Mouse (Mus musculus) midbrain, embryonic 14.5 days (tissue): ENCODE data around the gene 1600015I10Rik. TPM values are rescaled to one million over a fixed set of nuclear protein-coding genes. Genes with fewer than 3 reads are reported as not detected.
"Not testable (repeated sequence)": the region's sequence is repeated elsewhere in the genome, so short reads cannot be mapped to it uniquely, and the experiment has no call there.

Source experiments
- ATAC-seq: fragments of 200-750 bp; cut with Nextera tagmentation; 2 replicates; pipeline ENCODE4 v1.8.0; 2017; ENCODE audit warnings: moderate number of reproducible peaks, moderate library complexity; ENCODE audit not compliant: low FRiP score, low TSS enrichment
- DNase-seq: peaks from one replicate; pipeline ENCODE4 v3.0.0-alpha.2; 2015
- H3K27ac ChIP-seq: fragments of 300-500 bp; sonication (generic); replicated peaks from 2 replicates; pipeline ENCODE4 v1.5.1; 2014; ENCODE audit warnings: mild to moderate bottlenecking, low read depth, low read length, moderate library complexity
- H3K27me3 ChIP-seq: fragments of 300-500 bp; sonication (generic); 2 replicates; pipeline ENCODE4 v1.6.1; 2014; ENCODE audit warnings: low read length, control low read depth, mixed read lengths; ENCODE audit not compliant: control insufficient read depth, insufficient read depth
- H3K36me3 ChIP-seq: fragments of 300-500 bp; sonication (generic); 2 replicates; pipeline ENCODE4 v1.6.1; 2014; ENCODE audit warnings: low read length, control low read depth; ENCODE audit not compliant: control insufficient read depth, insufficient read depth
- H3K4me1 ChIP-seq: fragments of 300-500 bp; sonication (generic); 2 replicates; pipeline ENCODE4 v1.6.1; 2014; ENCODE audit warnings: mild to moderate bottlenecking, antibody characterized with exemption, low read length, control low read depth; ENCODE audit not compliant: control insufficient read depth, insufficient read depth
- H3K4me2 ChIP-seq: fragments of 300-500 bp; sonication (generic); 2 replicates; pipeline ENCODE4 v1.6.1; 2014; ENCODE audit warnings: mild to moderate bottlenecking, low read length, moderate library complexity
- H3K4me3 ChIP-seq: fragments of 300-500 bp; sonication (generic); replicated peaks from 2 replicates; pipeline ENCODE4 v1.5.1; 2014; ENCODE audit warnings: low read depth, low read length
- H3K9ac ChIP-seq: fragments of 300-500 bp; sonication (generic); replicated peaks from 2 replicates; pipeline ENCODE4 v1.6.1; 2014; ENCODE audit warnings: mild to moderate bottlenecking, low read length, moderate library complexity
- H3K9me3 ChIP-seq: fragments of 300-500 bp; sonication (generic); 2 replicates; pipeline ENCODE4 v1.6.1; 2016; ENCODE audit warnings: low read length, control low read depth, mixed read lengths; ENCODE audit not compliant: control insufficient read depth
- WGBS: fragments of 180-500 bp; shearing (Covaris S2); extraction: QIAGEN DNeasy Blood & Tissue Kit; methylation state at CpG from one replicate; pipeline ENCODE4 v1.1.7; 2014; 5-methylcytosine and 5-hydroxymethylcytosine counted together
- polyA plus RNA-seq: library from polyadenylated mRNA; unstranded; fragments of >200 nt; fragmentation: Nextera tagmentation; extraction: Ambion mirVana; gene quantifications from 2 replicates; pipeline ENCODE4 v1.2.1, GENCODE M21; 2014

The 1600015I10Rik gene
- not detected in 2 replicates for polyA plus RNA-seq

- Histone ChIP-seq H3K9me3 (no peaks in the 10 kb centered on the region), H3K9ac (no peak within 1 kb of the TSS), H3K4me2 (no peak within 1 kb of the TSS), H3K36me3 (no peaks in the 10 kb centered on the region), H3K4me3 (no peak within 1 kb of the TSS), H3K27me3 (no peaks in the 10 kb centered on the region), H3K4me1 (no peaks in the 10 kb centered on the region), H3K27ac (no peak within 1 kb of the TSS)
- 94% methylated on average over 5 of the region's 5 CpGs for WGBS
- no peak for DNase-seq
- ATAC-seq = no peak
Observed at GRCm38 (mm10) chr6:48929595-48929994, at the start of gene 1600015I10Rik. Gene 1600015I10Rik (plus strand): TSS chr6:48929895.

GRCm38 (mm10) chr6:48894203-48894602, 35.5 kb upstream of the 1600015I10Rik start:
- no peaks in the 10 kb centered on the region for H3K4me1 ChIP-seq
- no peak overlapping the region for H3K4me3 ChIP-seq
- no peak overlapping the region for H3K27ac ChIP-seq
- no peak for ATAC-seq
- DNase-seq = no peak
- H3K9me3 ChIP-seq = no peaks in the 10 kb centered on the region
- no peaks in the 10 kb centered on the region for H3K36me3 ChIP-seq
- no peak overlapping the region for H3K9ac ChIP-seq
- no peaks in the 10 kb centered on the region for H3K27me3 ChIP-seq
- 84% methylated on average over 4 of the region's 4 CpGs for WGBS
- H3K4me2 ChIP-seq = no peak overlapping the region

- 92% methylated on average over 8 of the region's 8 CpGs for WGBS
- no peak for ATAC-seq
- DNase-seq = no peak
- H3K4me2 ChIP-seq = no peak overlapping the region
- H3K4me1 ChIP-seq = no peaks in the 10 kb centered on the region
- no peak overlapping the region for H3K9ac ChIP-seq
- no peak overlapping the region for H3K4me3 ChIP-seq
- H3K9me3 ChIP-seq = no peaks in the 10 kb centered on the region
- H3K36me3 ChIP-seq = no peaks in the 10 kb centered on the region
- no peaks in the 10 kb centered on the region for H3K27me3 ChIP-seq
- H3K27ac ChIP-seq = no peak overlapping the region
Observed at GRCm38 (mm10) chr6:48894938-48895818, 34.5 kb upstream of the 1600015I10Rik start.

- H3K27me3 ChIP-seq = no peaks in the 10 kb centered on the region
- H3K4me1 ChIP-seq = no peaks in the 10 kb centered on the region
- no peak overlapping the region for H3K4me2 ChIP-seq
- H3K9ac ChIP-seq = no peak overlapping the region
- no peak overlapping the region for H3K4me3 ChIP-seq
- no peak overlapping the region for H3K27ac ChIP-seq
- DNase-seq = no peak
- WGBS = 85% methylated on average over 5 of the region's 5 CpGs
- no peaks in the 10 kb centered on the region for H3K9me3 ChIP-seq
- no peaks in the 10 kb centered on the region for H3K36me3 ChIP-seq
- ATAC-seq = no peak
Observed at GRCm38 (mm10) chr6:48895941-48896340, 33.8 kb upstream of the 1600015I10Rik start.

GRCm38 (mm10) chr6:48896956-48897355, 32.7 kb upstream of the 1600015I10Rik start:
- WGBS = 87% methylated on average over 5 of the region's 5 CpGs
- H3K4me1 ChIP-seq = no peaks in the 10 kb centered on the region
- no peak overlapping the region for H3K27ac ChIP-seq
- DNase-seq = no peak
- ATAC-seq = no peak
- no peak overlapping the region for H3K9ac ChIP-seq
- no peaks in the 10 kb centered on the region for H3K36me3 ChIP-seq
- H3K4me3 ChIP-seq = no peak overlapping the region
- no peak overlapping the region for H3K4me2 ChIP-seq
- H3K27me3 ChIP-seq = no peaks in the 10 kb centered on the region
- H3K9me3 ChIP-seq = no peaks in the 10 kb centered on the region

GRCm38 (mm10) chr6:48901316-48901715, 28.4 kb upstream of the 1600015I10Rik start:
- not testable (repeated sequence) for H3K4me1 ChIP-seq, DNase-seq, H3K9ac ChIP-seq, H3K27me3 ChIP-seq, H3K4me2 ChIP-seq, ATAC-seq, H3K27ac ChIP-seq, H3K4me3 ChIP-seq, H3K9me3 ChIP-seq, H3K36me3 ChIP-seq
- WGBS = 95% methylated on average over 11 of the region's 11 CpGs

- Histone ChIP-seq H3K9ac (no peak overlapping the region), H3K4me2 (no peak overlapping the region), H3K36me3 (no peaks in the 10 kb centered on the region), H3K9me3 (no peaks in the 10 kb centered on the region), H3K4me1 (no peaks in the 10 kb centered on the region), H3K27ac (no peak overlapping the region), H3K4me3 (no peak overlapping the region), H3K27me3 (no peaks in the 10 kb centered on the region)
- ATAC-seq (no peak), DNase-seq (no peak)
- WGBS = 89% methylated on average over 17 of the region's 17 CpGs
Observed at GRCm38 (mm10) chr6:48902511-48903406, 26.9 kb upstream of the 1600015I10Rik start.

GRCm38 (mm10) chr6:48903437-48903836, 26.3 kb upstream of the 1600015I10Rik start:
- DNase-seq (no peak), ATAC-seq (no peak)
- Histone ChIP-seq H3K27ac (no peak overlapping the region), H3K27me3 (no peaks in the 10 kb centered on the region), H3K4me2 (no peak overlapping the region), H3K9me3 (no peaks in the 10 kb centered on the region), H3K4me3 (no peak overlapping the region), H3K9ac (no peak overlapping the region), H3K36me3 (no peaks in the 10 kb centered on the region), H3K4me1 (no peaks in the 10 kb centered on the region)
- 76% methylated on average over 4 of the region's 4 CpGs for WGBS
